Mouse (Mus musculus) spleen, adult 18-20 months (tissue): ENCODE measurements around the gene Gm12886.

Experiments used
- DNase-seq, 2 experiments: peaks; one replicate each; pipeline ENCODE4 v3.0.0; 2022; ENCODE audit warnings: mixed read lengths in 2 of 2

Gm12886 gene

DNA sequence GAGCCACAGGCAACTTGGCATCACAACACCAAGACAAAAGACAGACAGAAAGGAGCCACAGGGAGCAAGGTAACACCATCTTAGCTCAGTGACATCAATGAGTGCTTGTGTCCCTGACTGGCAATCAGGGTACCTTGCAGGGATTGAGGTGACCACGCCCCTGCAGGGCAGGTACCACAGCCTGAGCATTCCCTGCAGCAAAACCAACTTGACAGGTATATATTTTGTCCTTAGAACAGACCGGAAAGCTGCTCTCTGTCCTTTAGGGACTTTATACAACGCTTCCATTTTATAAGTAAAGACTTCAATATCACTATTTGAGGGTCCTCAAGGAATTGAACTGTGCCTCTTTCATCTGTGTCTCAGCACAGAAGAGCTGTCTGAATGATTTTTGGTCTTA lies at the start of gene Gm12886:
Gm12886 (minus strand) TSS at position 101 of the 400 bp plus-strand sequence.
- DNase-seq, result no peak
